Mouse (Mus musculus) gastrocnemius, postnatal 4 days (tissue): ENCODE data around the gene Sesn1. TPM values are rescaled to one million over a fixed set of nuclear protein-coding genes. Genes with fewer than 3 reads are reported as not detected.

Source experiments
- total RNA-seq, 2 experiments: library from RNA; stranded (reverse); gene quantifications; 2 replicates each; pipeline ENCODE4 v1.2.3; 2021

The Sesn1 gene
- total RNA-seq, 2 experiments from 2014 or later: 60.4 to 66.3 TPM

Other genes starting within 250 kb of the Sesn1 start
- gene Ccdc162, start 93.3 kb upstream of the Sesn1 start, total RNA-seq: 1 to 10 TPM; 2.6 to 3.4 TPM
- gene Cep57l1, start 64 bp upstream of the Sesn1 start, total RNA-seq: 1 to 10 TPM; 5.4 to 6.5 TPM
- gene Armc2, start 208.5 kb downstream of the Sesn1 start, total RNA-seq: 1 to 10 TPM; 1.6 to 2.3 TPM